Mouse (Mus musculus) CD4-positive naive resting alpha-beta T cell, adult 76 days (primary cell): ENCODE data around the gene Htr1d. TPM values are rescaled to one million over a fixed set of nuclear protein-coding genes. Genes with fewer than 3 reads are reported as not detected.

Source experiments
- total RNA-seq: library from RNA; stranded (reverse); gene quantifications from one replicate; pipeline ENCODE4 v1.2.4, GENCODE M21; 2023

Gene Htr1d
- total RNA-seq = not detected

DNA sequence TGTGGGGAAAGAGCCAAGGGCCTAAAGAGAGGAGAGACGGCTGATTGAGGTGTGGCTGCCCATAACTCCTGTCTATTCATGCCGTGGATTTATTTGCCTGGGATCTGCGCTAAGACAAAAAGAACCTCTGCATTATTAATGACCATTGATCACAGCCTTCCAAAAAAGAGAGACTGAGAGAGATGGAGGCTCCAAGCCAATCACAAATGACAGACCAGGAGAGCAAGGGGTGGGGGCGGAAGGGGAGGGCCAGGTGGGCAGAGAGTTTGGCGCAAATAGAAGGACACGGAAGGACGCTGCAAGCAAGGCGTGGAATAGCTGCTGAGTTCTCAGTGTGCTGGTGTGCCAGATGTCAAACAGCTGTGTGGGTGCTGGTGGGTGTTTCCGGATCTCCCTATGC, at the start of gene Htr1d:
Gene Htr1d, plus strand, starts transcription at position 301 of the 400 bp plus-strand sequence.

DNA sequence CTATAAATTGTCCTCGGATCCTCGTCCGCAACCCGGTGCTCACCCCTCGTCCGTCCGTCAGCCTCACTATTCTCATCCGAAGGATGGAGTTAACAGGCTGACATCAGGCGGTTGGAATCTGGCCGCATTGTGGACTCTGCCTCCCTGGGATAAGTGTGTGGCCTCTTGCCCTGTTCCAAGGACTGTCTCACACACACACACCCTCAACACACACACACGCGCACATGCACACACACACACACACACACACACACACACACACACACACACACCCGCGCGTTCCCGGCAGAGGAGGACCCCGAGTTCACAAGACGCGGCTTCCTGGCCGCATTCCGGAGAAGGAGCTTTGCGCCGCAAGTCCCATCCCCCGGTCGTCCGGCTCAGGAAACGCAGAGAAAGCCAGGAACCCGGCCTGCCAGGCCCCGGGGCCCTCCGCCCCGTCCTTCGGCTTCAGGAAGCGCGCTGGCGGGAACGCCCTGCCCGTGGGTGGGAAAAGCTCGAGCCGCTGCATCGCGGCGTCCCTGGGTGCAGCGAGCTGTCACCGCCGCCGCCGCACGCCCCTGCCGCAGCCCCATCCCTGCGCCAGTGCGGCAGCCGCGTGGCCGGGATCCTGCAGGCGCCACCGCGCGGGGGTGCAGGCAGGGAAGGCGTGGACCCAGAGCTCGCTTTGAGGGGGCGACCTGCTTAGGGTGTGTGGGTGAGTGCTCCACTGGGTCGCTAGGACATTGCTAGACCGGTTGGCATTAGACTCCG, 38.9 kb downstream of the Htr1d start, which contains the start of gene 6030445D17Rik:
Gene 6030445D17Rik, plus strand, starts transcription at position 165 of the 753 bp plus-strand sequence.

DNA sequence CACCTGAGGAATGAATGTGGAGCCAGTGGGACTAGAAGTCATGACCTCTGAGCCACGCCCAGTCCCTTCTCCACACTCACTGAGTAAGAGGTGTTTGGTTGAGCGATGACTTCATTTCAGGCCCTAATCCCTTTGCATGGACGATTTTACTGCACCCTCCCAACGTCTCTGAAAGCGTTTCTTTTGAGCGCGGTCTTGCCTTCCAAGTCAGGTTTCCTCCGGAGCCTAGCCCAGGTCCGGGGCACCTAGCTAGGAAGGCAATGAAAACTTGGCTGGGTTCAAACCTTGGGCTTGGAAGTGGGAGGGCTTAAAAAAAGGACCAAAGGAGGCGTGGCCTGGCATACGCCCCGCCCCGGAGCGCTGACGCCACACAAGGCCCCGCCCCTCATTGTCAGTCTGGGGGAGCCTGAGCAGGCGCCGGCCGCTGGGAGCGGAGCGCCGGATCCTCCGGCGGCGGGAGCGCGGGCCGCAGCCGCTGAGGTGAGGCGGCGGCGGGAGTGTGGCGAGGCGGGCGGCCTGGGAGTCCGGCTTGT, 46.1 kb downstream of the Htr1d start, which contains the start of gene Luzp1:
Gene Luzp1, plus strand, starts transcription at position 391 of the 533 bp plus-strand sequence.

Other genes starting within 250 kb of the Htr1d start
- gene Asap3, start 217.2 kb upstream of the Htr1d start, total RNA-seq = 0.35 TPM
- 0.91 TPM for gene Tcea3, start 175.8 kb upstream of the Htr1d start, total RNA-seq
- gene Zfp46, start 138.8 kb upstream of the Htr1d start, total RNA-seq = 8.6 TPM
- 134 TPM for gene Hnrnpr, start 112.6 kb upstream of the Htr1d start, total RNA-seq
- not detected for gene 6030445D17Rik, start 38.7 kb downstream of the Htr1d start, total RNA-seq
- gene Luzp1, start 46.2 kb downstream of the Htr1d start, total RNA-seq = 2.3 TPM
- 53.8 TPM for gene Kdm1a, start 179.2 kb downstream of the Htr1d start, total RNA-seq
- not detected for gene Tex46, start 186.9 kb downstream of the Htr1d start, total RNA-seq
- gene Lactbl1, start 199.1 kb downstream of the Htr1d start, total RNA-seq = not detected